Mouse (Mus musculus) neural tube, embryonic 15.5 days (tissue): ENCODE data around the gene Dync1i2. TPM values are rescaled to one million over a fixed set of nuclear protein-coding genes. Genes with fewer than 3 reads are reported as not detected.

Experiments
- ATAC-seq: fragments of 200-750 bp; cut with Nextera tagmentation; 2 replicates; pipeline ENCODE4 v1.8.0; 2017; ENCODE audit warnings: mild to moderate bottlenecking, moderate TSS enrichment, moderate library complexity; ENCODE audit not compliant: low FRiP score
- H3K27ac ChIP-seq: fragments of 300-500 bp; sonication (generic); replicated peaks from 2 replicates; pipeline ENCODE4 v1.5.1; 2015; ENCODE audit warnings: mild to moderate bottlenecking, inconsistent platforms
- H3K27me3 ChIP-seq: fragments of 300-500 bp; sonication (generic); replicated peaks from 2 replicates; pipeline ENCODE4 v1.6.1; 2015; ENCODE audit warnings: inconsistent platforms
- H3K36me3 ChIP-seq: fragments of 300-500 bp; sonication (generic); 2 replicates; pipeline ENCODE4 v1.6.1; 2015; ENCODE audit warnings: inconsistent platforms
- H3K4me1 ChIP-seq: fragments of 300-500 bp; sonication (generic); 2 replicates; pipeline ENCODE4 v1.6.1; 2015; ENCODE audit warnings: inconsistent platforms
- H3K4me2 ChIP-seq: fragments of 300-500 bp; sonication (generic); 2 replicates; pipeline ENCODE4 v1.6.1; 2015; ENCODE audit warnings: inconsistent platforms, mild to moderate bottlenecking, moderate library complexity
- H3K4me3 ChIP-seq: fragments of 300-500 bp; sonication (generic); replicated peaks from 2 replicates; pipeline ENCODE4 v1.5.1; 2015; ENCODE audit warnings: mild to moderate bottlenecking, inconsistent platforms
- H3K9ac ChIP-seq: fragments of 300-500 bp; sonication (generic); replicated peaks from 2 replicates; pipeline ENCODE4 v1.6.1; 2015; ENCODE audit warnings: mild to moderate bottlenecking, inconsistent platforms
- H3K9me3 ChIP-seq: fragments of 300-500 bp; sonication (generic); replicated peaks from 2 replicates; pipeline ENCODE4 v1.6.1; 2016; ENCODE audit warnings: inconsistent platforms
- WGBS: fragments of 180-500 bp; shearing (Covaris S2); methylation state at CpG from one replicate; pipeline ENCODE4 v1.1.7; 2015; ENCODE audit warnings: mixed read lengths; 5-methylcytosine and 5-hydroxymethylcytosine counted together
- polyA plus RNA-seq: library from polyadenylated mRNA; unstranded; fragments of >200 nt; fragmentation: Nextera tagmentation; extraction: Ambion mirVana; gene quantifications from 2 replicates; pipeline ENCODE4 v1.2.1, GENCODE M21; 2015

Gene Dync1i2
- polyA plus RNA-seq = 144 and 163 TPM in 2 replicates

GRCm38 (mm10) chr2:71211591-71212359 is at the start of gene Dync1i2:
Gene Dync1i2, plus strand, starts transcription at chr2:71211706.
- under 1% methylated on average over 57 of the region's 57 CpGs for WGBS
- Histone ChIP-seq H3K9me3 (no peaks in the 10 kb centered on the region), H3K9ac (peak within 1 kb of the TSS; percentile 99), H3K4me1 (peaks cover 16% of the 10 kb centered on the region), H3K4me3 (peak within 1 kb of the TSS; percentile 96), H3K27me3 (no peaks in the 10 kb centered on the region), H3K27ac (peak within 1 kb of the TSS; percentile 93), H3K4me2 (peak within 1 kb of the TSS; percentile 60), H3K36me3 (peaks cover 9% of the 10 kb centered on the region)
- ATAC-seq = peak; percentile 99

GRCm38 (mm10) chr2:71162831-71163621 is 48.5 kb upstream of the Dync1i2 start:
- WGBS = 76% methylated on average over 25 of the region's 25 CpGs
- no peak for ATAC-seq
- no peak overlapping the region for H3K4me3 ChIP-seq

GRCm38 (mm10) chr2:71167211-71167610 is 44.3 kb upstream of the Dync1i2 start:
- Histone ChIP-seq H3K27ac (no peak overlapping the region), H3K9me3 (no peaks in the 10 kb centered on the region), H3K4me2 (no peak overlapping the region), H3K36me3 (no peaks in the 10 kb centered on the region), H3K9ac (no peak overlapping the region), H3K4me3 (no peak overlapping the region), H3K27me3 (no peaks in the 10 kb centered on the region), H3K4me1 (no peaks in the 10 kb centered on the region)
- 83% methylated on average over 4 of the region's 4 CpGs for WGBS
- ATAC-seq = no peak

More at GRCm38 (mm10) chr2:71162831-71163621, 48.5 kb upstream of the Dync1i2 start:
- Histone ChIP-seq H3K27me3 (no peaks in the 10 kb centered on the region), H3K36me3 (no peaks in the 10 kb centered on the region), H3K27ac (no peak overlapping the region), H3K4me2 (no peak overlapping the region), H3K9me3 (no peaks in the 10 kb centered on the region), H3K9ac (no peak overlapping the region), H3K4me1 (peaks cover 11% of the 10 kb centered on the region)

- no peaks in the 10 kb centered on the region for H3K9me3 ChIP-seq
- H3K27me3 ChIP-seq = no peaks in the 10 kb centered on the region
- no peaks in the 10 kb centered on the region for H3K36me3 ChIP-seq
- H3K4me1 ChIP-seq = no peaks in the 10 kb centered on the region
- ATAC-seq = no peak
- H3K4me2 ChIP-seq = no peak overlapping the region
- no peak overlapping the region for H3K9ac ChIP-seq
- no peak overlapping the region for H3K4me3 ChIP-seq
- WGBS = 17% methylated on average over 10 of the region's 10 CpGs
- H3K27ac ChIP-seq = no peak overlapping the region
Measured at GRCm38 (mm10) chr2:71168461-71169021, 43.0 kb upstream of the Dync1i2 start.

- no peaks in the 10 kb centered on the region for H3K36me3 ChIP-seq
Measured at GRCm38 (mm10) chr2:71173031-71173430, 38.5 kb upstream of the Dync1i2 start.

GRCm38 (mm10) chr2:71176329-71177249 is 34.9 kb upstream of the Dync1i2 start:
- no peak for ATAC-seq
- Histone ChIP-seq H3K27ac (no peak overlapping the region), H3K4me1 (no peaks in the 10 kb centered on the region), H3K9me3 (no peaks in the 10 kb centered on the region), H3K27me3 (no peaks in the 10 kb centered on the region), H3K9ac (no peak overlapping the region), H3K4me3 (no peak overlapping the region), H3K4me2 (no peak overlapping the region), H3K36me3 (no peaks in the 10 kb centered on the region)
- 66% methylated on average over 9 of the region's 9 CpGs for WGBS

More at GRCm38 (mm10) chr2:71173031-71173430, 38.5 kb upstream of the Dync1i2 start:
- no peak overlapping the region for H3K9ac ChIP-seq
- WGBS = 83% methylated on average over 3 of the region's 3 CpGs
- H3K27me3 ChIP-seq = no peaks in the 10 kb centered on the region
- no peaks in the 10 kb centered on the region for H3K4me1 ChIP-seq
- no peak overlapping the region for H3K27ac ChIP-seq
- no peaks in the 10 kb centered on the region for H3K9me3 ChIP-seq
- no peak overlapping the region for H3K4me3 ChIP-seq
- no peak overlapping the region for H3K4me2 ChIP-seq
- ATAC-seq = no peak

- Histone ChIP-seq H3K4me1 (no peaks in the 10 kb centered on the region), H3K9ac (no peak overlapping the region), H3K27ac (no peak overlapping the region), H3K4me2 (no peak overlapping the region), H3K4me3 (no peak overlapping the region), H3K36me3 (no peaks in the 10 kb centered on the region), H3K27me3 (no peaks in the 10 kb centered on the region), H3K9me3 (no peaks in the 10 kb centered on the region)
- ATAC-seq = no peak
- 81% methylated on average over 1 of the region's 1 CpGs for WGBS
Measured at GRCm38 (mm10) chr2:71177250-71177615, 34.3 kb upstream of the Dync1i2 start.

GRCm38 (mm10) chr2:71177760-71178159 is 33.7 kb upstream of the Dync1i2 start:
- Histone ChIP-seq H3K4me3 (no peak overlapping the region), H3K4me2 (no peak overlapping the region), H3K27ac (no peak overlapping the region), H3K9ac (no peak overlapping the region), H3K9me3 (no peaks in the 10 kb centered on the region), H3K27me3 (no peaks in the 10 kb centered on the region), H3K4me1 (no peaks in the 10 kb centered on the region), H3K36me3 (no peaks in the 10 kb centered on the region)
- WGBS = 100% methylated on average over 1 of the region's 1 CpGs
- ATAC-seq = no peak

- Histone ChIP-seq H3K9ac (no peak overlapping the region), H3K27ac (no peak overlapping the region), H3K9me3 (no peaks in the 10 kb centered on the region), H3K4me2 (no peak overlapping the region), H3K4me3 (no peak overlapping the region), H3K27me3 (no peaks in the 10 kb centered on the region), H3K4me1 (no peaks in the 10 kb centered on the region), H3K36me3 (no peaks in the 10 kb centered on the region)
- ATAC-seq = no peak
- 95% methylated on average over 10 of the region's 10 CpGs for WGBS
Measured at GRCm38 (mm10) chr2:71179716-71180115, 31.8 kb upstream of the Dync1i2 start.

GRCm38 (mm10) chr2:71180566-71181217 is 30.8 kb upstream of the Dync1i2 start:
- Histone ChIP-seq H3K27me3 (no peaks in the 10 kb centered on the region), H3K27ac (no peak overlapping the region), H3K9me3 (no peaks in the 10 kb centered on the region), H3K4me1 (no peaks in the 10 kb centered on the region), H3K4me2 (no peak overlapping the region), H3K9ac (no peak overlapping the region), H3K36me3 (no peaks in the 10 kb centered on the region), H3K4me3 (no peak overlapping the region)
- no peak for ATAC-seq
- 71% methylated on average over 8 of the region's 8 CpGs for WGBS
